Mouse (Mus musculus) intestine, embryonic 15.5 days (tissue): ENCODE data around the gene Gm11009. TPM values are rescaled to one million over a fixed set of nuclear protein-coding genes. Genes with fewer than 3 reads are reported as not detected.
"Not testable (repeated sequence)": the region's sequence is repeated elsewhere in the genome, so short reads cannot be mapped to it uniquely, and the experiment has no call there.

Experiments used
- ATAC-seq: fragments of 200-750 bp; cut with Nextera tagmentation; 2 replicates; pipeline ENCODE4 v1.8.0; 2017; ENCODE audit warnings: moderate TSS enrichment, moderate library complexity
- H3K27ac ChIP-seq: fragments of 300-500 bp; sonication (generic); 2 replicates; pipeline ENCODE4 v1.5.1; 2015; ENCODE audit warnings: mild to moderate bottlenecking, inconsistent platforms
- H3K27me3 ChIP-seq: fragments of 300-500 bp; sonication (generic); replicated peaks from 2 replicates; pipeline ENCODE4 v1.6.1; 2015; ENCODE audit warnings: inconsistent platforms
- H3K36me3 ChIP-seq: fragments of 300-500 bp; sonication (generic); 2 replicates; pipeline ENCODE4 v1.6.1; 2015; ENCODE audit warnings: inconsistent platforms
- H3K4me1 ChIP-seq: fragments of 300-500 bp; sonication (generic); replicated peaks from 2 replicates; pipeline ENCODE4 v1.6.1; 2015; ENCODE audit warnings: inconsistent platforms
- H3K4me2 ChIP-seq: fragments of 300-500 bp; sonication (generic); replicated peaks from 2 replicates; pipeline ENCODE4 v1.6.1; 2015; ENCODE audit warnings: mild to moderate bottlenecking, inconsistent platforms
- H3K4me3 ChIP-seq: fragments of 300-500 bp; sonication (generic); replicated peaks from 2 replicates; pipeline ENCODE4 v1.5.1; 2015; ENCODE audit warnings: inconsistent platforms
- H3K9ac ChIP-seq: fragments of 300-500 bp; sonication (generic); 2 replicates; pipeline ENCODE4 v1.6.1; 2015; ENCODE audit warnings: inconsistent platforms
- H3K9me3 ChIP-seq: fragments of 300-500 bp; sonication (generic); 2 replicates; pipeline ENCODE4 v1.6.1; 2016; ENCODE audit warnings: inconsistent platforms
- WGBS: fragments of 180-500 bp; shearing (Covaris S2); methylation state at CpG from one replicate; pipeline ENCODE4 v1.1.7; 2015; 5-methylcytosine and 5-hydroxymethylcytosine counted together
- polyA plus RNA-seq: library from polyadenylated mRNA; unstranded; fragments of >200 nt; fragmentation: Nextera tagmentation; extraction: Ambion mirVana; gene quantifications from 2 replicates; pipeline ENCODE4 v1.2.1, GENCODE M21; 2015

Gm11009 gene
- polyA plus RNA-seq = not detected in 2 replicates

DNA sequence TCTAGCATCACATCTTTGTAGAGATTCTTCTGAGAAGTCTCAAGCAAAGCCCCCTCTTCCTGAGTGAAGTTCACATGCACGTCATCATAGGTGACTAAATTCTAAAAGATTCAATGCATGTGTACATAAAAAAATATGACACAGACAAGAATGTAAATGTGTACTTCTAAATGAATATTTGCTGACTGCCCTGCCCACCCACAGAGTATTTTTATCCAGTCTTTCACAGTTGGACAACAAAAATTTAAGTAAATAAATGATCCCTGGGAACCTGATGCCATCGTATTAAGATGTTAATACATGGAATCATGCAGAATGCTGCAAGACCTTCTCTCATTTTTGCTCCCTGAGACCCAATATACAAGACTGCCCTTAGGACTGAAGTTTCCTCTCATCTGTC, at the start of gene Gm11009:
Gm11009 (minus strand) TSS at position 101 of the 400 bp plus-strand sequence.
- H3K27ac ChIP-seq, H3K4me1 ChIP-seq, H3K4me2 ChIP-seq, ATAC-seq, H3K4me3 ChIP-seq, H3K36me3 ChIP-seq, H3K9me3 ChIP-seq, H3K27me3 ChIP-seq, H3K9ac ChIP-seq: not testable (repeated sequence)
- WGBS = no CpG with 5 or more reads among the region's 2 CpGs

Other genes starting within 250 kb of the Gm11009 start
- 1.1 and 1.2 TPM in 2 replicates for gene Gm2004, start 169.7 kb downstream of the Gm11009 start, polyA plus RNA-seq
- gene 2210418O10Rik, start 92.9 kb downstream of the Gm11009 start, polyA plus RNA-seq = 14.0 and 14.7 TPM in 2 replicates
- 13.0 and 14.4 TPM in 2 replicates for gene Gm14435, start 104.1 kb upstream of the Gm11009 start, polyA plus RNA-seq
- gene Gm14434, start 167.3 kb upstream of the Gm11009 start, polyA plus RNA-seq = 1.6 and 14.1 TPM in 2 replicates
- not detected in 2 replicates for gene Zfp967, start 201.6 kb upstream of the Gm11009 start, polyA plus RNA-seq